Mouse (Mus musculus): Measurements from ENCODE around the gene Prodh2.
"Not testable (repeated sequence)": the region's sequence is repeated elsewhere in the genome, so short reads cannot be mapped to it uniquely, and the experiment has no call there.

The Prodh2 gene

DNA sequence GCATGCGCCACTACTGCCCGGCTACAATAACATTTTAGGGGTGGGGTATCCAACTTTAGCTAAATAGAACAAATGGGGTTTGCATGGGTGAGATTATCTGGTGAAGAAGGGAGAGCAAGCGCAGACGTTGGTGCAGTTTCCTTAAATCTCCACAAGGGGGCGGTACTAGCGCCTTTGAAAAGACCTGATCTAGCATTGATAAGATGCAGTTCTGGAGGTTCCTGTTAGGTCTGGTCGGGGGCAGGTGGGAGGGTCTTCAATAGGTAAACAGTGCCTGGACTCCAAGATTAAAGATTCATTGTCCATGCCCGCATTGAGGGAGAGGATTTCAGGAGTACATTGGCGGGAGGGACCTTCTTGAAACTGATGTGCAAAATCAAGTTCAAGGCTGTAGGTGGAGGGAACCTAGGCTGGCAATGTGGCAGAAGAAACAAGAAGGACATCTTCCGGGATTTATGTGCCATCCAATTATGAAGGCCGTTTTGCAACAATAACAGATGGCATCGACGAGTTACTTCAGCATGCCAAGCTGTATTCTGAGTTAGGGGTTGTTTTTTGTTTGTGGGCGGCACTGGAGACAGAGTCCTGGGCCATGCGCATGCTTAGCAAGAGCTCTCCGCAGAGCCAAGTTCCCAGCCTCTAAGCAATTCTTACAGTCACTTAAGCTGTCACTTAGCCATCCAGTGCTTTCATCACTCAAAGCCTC, 3.0 kb upstream of the Prodh2 start:
- DNase-seq = peak; percentile 53

DNA sequence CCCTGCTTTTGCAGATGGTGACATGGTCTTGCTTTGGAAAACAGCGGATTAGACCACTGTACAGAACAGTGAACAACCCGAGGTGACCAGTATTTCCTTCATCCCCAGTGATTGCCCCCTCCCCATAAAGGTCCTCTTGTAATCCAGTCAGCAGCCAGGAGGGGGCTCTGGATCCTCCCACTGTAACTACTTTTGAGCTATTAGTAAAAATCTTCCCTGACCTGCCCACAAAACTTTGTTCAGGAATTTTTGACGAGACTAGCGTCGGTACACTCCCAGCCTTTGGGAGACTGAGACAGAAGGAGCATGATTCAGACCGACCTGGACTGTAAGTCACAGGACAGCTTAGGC, 2.5 kb upstream of the Prodh2 start:
- no peak for DNase-seq

DNA sequence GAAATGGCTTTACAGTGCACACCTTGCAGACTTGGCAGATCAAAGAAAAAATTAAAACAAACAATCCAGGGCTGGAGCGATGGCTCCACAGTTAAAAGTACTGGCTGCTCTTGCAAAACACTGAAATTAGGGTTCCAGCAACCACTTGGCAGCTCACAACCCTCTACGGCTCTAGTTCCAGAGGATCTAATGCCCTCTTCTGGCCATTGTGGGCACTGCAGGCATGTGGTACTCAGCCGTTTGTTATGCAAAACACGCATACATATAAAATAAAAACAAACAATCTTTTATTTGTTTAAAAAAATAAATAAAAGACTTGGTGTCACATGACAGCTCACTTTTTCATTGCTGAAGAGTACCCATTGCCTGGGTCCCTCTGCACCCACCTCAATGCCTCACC, 657 bp upstream of the Prodh2 start:
- peak; percentile 81 for DNase-seq

DNA sequence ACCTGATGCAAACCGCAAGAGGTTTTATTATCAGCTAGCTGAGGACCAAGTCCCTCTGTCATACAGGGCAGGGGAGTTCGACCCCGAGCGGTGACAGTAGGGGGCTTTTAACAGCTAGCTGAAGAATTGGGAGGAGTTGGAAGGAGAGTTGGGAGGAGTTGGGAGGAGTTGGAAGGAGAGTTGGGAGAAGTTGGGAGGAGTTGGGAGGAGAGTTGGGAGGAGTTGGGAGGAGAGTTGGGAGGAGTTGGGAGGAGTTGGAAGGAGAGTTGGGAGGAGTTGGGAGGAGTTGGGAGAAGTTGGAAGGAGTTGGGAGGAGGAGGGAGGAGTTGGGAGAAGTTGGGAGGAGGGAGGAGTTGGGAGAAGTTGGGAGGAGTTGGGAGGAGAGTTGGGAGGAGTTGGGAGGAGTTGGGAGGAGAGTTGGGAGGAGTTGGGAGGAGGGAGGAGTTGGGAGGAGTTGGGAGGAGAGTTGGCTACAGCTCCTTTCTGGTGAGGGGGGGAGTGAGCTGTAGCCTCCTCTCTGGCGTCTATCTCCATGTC, 2.2 kb downstream of the Prodh2 start:
- DNase-seq = not testable (repeated sequence)

DNA sequence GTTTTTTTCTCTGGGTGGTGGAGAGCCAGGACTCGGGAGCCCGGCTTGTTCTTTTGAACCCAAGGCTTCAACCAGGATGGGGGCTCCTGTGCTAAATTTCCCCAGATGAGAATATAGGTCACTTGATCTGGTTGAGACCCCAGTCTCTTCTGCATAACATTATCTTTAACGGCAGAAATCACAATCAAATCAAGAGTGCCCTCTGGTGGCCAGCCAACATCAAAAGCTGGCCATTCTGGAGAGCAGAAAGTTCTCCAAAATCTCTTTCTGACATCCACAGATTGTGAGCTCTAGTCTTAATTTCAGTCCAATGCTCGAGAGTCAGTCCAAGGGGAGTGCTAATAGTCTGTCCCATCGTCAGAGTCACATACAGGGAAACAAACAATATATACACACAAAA, 7.7 kb downstream of the Prodh2 start:
- DNase-seq = not testable (repeated sequence)

DNA sequence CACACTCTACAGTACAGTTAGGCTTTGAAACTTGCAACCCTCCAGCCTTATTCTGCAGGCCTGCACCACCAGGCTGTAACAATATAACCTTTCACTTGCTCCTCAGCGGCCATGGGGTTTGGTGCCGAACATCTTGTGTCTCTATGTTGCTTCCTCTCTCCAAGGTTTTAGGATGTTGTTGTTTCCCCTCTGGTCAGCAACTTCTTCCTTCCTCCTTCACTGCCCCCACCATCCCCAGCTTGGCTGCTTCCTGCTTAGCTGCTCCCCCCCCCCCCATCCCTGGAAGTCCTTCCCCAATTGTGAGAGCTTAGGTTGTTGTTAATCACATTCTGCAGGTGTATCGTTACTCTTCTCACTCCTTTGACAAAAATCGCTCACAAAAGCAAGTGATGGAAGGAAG, 14.6 kb downstream of the Prodh2 start:
- no peak for DNase-seq

DNA sequence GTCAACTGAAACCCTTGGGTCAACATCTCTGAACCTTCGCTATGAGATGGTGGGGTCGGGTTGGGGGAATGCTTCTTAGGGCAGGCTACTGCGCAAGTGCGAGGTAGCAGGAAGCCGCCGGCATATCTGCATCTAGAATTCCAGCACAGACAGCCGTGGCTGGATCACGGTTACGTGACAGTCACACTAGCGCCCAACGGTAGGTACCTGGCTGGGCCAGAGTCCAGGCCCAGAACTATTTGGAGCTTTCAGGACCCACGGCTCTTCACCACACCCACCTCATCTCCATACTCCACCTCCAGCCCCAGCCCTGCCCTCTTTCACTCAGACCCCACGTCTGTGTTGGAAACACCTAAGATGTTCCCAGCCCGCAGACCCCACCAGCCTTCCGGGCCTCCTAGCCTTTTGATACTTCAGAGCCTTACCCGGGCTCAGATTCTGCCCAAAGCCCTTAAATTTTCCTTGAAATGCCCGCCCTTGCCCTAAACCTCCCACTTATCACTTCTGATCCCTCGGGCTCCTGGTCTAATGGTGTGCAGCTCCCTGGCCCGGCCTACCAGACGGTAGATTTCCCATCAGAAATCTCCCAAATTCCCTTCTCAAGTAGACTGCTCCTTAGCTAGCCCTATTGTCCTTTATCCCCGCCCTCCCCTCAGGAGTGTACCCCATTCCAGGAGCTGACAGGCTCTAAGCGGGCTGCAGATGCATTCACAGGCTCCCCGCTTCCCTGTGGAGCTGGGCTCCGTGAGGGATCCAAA, 21.8 kb downstream of the Prodh2 start:
- DNase-seq = no peak

DNA sequence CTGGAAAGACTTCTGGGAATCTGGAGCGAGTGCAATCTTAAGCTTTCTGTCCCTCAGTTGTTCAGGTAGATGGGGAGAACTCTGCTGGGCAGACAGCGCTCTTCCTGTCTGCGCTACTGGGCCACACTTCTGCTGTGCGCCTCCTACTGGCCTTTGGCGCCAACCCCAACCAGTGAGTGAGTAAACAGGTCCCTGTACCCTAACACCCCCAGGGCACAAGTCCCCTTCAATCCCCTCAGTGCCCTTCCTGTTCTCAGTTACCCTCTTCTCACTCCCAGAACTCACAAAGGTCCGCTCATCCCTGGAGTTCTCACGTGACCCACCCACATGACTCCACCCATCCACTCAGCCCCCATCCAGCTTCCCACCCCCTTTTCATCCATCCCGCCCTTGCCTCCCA, 24.9 kb downstream of the Prodh2 start:
- DNase-seq = no peak

DNA sequence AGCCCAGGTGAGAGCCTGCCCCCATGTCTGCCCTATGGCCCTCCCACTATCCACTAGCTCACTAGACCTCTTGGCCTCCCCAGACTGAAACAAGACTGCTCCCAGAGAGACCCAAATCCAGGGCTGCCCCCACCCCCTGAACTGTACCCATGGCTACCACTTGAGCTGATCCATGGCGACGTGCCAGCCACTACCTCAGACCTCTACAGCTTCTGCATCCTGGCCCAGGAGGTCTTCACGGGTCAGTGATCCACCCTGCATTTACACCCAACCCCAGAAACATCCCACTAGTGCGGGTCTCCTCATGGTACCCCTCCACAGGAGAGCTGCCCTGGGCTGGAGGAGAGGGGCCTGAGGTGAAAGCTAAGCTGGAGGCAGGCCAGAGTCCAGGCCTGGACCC, 27.0 kb downstream of the Prodh2 start:
- DNase-seq = no peak

DNA sequence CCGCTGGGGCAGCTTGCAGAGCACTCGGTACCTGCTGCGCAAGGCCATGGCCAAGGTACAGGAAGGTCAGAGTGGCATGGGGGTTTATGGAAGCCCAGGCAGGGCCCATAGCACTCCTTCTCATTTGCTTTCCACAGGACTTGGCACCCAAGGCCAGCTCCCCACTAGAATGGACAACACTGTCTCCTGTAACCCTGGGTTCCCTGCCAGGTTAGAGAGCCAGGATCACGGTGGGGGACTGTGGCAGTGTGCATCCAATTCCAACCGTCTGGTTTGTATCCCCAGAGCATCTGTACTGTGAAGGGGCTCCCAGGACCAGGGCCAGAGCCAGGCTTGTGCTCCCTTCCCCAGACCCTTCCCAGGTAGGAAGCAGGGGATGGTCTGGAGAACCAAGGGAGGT, 27.4 kb downstream of the Prodh2 start:
- no peak for DNase-seq

DNA sequence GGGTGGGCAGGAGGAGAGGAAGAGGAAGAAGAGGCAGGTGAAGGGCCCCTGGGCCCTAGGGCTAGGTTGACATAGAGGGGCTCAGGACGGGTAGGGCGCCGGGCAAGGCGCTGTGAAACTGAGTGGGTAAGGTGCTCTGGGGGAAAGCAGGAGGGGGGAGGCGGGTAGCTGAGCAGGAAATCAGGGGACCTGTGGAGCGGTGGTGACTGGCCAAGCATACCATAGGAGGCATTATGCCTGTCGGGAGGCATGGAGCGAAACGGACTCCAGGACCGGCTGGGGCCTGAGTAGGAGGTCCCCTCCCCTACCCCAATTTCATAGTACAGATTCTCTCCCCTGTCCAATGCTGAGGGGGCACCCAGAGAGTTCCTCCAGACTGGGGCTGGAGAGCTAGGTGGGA, 29.4 kb downstream of the Prodh2 start:
- no peak for DNase-seq

DNA sequence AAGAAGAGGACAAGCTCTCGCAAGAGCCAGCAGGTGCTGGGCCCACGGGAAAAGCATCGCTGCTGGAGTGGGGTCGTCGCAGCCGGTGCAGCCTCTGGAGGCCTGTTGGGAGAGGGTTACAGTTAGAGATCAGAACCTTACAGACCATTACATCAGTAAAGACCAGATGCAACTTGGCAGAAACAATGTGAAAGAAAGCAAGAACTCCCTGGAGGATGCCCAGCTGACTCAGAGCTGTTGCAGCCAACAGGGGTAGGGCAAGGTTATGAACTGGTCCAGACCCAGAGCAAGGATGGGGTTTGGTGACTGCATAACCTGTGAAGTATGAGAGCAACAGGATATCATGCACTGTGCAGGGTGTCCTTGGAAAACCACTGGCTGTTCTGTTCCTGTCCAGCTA, 31.1 kb downstream of the Prodh2 start:
- DNase-seq = no peak

DNA sequence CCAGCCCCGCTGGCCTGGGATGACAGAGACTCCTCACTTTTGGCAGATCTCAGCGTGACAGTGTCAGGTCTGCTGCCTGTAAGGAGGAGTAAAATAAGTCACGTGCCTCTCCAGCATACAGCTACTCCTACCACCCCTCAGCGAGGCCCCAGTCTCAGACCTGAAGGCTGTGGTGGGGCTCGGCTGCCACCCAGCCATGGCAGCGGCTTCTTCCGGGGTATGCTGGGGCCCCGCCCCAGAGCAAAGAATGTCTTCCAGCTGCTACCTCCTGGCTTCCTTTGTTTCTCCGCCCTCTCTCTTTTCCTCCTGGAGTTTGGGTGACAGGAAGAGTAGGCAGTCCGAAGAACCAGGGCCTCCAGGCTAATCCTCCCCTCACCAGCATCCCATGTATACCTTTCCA, 32.5 kb downstream of the Prodh2 start:
- DNase-seq = no peak

DNA sequence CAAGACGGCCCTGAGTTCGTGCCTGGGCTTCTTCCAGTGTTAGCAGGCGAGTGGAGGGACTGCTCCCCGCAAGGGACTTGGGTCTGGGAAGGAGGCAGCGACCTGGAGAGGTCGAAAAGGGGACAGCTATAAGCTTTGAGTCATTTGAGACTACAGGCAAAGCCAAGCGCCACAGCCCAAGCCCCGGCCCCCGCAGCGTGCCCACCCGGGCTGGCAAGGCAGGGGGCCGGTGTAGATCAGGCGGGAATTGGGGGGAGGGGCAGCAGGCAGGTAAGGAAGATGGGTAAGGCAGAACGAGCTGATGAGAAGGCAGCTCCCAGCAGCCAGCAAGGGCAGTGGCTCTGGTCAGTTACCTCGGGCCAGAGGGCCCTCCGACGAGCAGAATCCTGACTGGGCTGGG, 33.0 kb downstream of the Prodh2 start:
- DNase-seq = no peak

DNA sequence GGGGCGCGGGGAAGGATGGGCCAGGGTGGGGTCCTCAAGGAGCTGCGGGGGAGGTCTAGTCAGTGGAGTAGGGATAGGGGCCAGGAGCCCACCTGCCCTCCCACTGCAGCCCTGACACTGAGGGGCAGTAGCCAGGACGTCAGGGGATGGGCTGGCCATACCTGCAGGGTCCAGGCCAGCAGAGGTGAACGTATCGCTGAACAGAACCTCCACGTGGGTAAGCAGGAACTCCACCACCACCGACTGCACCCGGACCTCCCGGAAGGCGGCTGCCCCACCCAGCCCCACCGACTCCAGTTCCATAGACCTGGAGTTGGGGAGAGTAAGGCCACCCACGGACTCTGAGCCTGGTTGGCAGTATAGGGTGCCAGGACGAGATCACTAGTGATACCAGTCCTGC, 33.6 kb downstream of the Prodh2 start:
- no peak for DNase-seq

DNA sequence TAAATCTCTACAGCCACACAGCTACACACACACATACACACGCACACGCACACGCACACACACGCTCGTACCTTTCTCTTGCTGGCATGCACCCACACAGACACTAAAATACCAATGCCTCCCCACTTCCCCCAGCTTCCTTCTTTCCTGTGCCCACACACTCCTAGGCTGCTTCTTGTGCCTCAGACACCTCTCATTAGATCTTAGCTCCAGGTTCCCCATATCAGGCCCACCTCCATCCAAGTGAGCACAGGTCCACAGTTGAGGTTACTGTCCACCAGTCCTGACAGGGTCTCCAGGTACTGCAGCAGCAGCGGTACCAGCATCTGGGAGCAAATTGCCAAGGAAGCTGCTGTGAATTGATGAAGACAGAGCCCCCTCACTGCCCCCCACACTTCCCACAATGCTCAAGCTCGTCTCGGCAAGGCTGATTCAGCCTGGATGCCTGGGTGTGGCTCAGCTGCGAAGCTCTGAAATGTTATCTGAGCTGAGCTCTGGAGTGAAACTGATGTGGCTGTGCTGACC, 37.9 kb downstream of the Prodh2 start:
- no peak for DNase-seq

DNA sequence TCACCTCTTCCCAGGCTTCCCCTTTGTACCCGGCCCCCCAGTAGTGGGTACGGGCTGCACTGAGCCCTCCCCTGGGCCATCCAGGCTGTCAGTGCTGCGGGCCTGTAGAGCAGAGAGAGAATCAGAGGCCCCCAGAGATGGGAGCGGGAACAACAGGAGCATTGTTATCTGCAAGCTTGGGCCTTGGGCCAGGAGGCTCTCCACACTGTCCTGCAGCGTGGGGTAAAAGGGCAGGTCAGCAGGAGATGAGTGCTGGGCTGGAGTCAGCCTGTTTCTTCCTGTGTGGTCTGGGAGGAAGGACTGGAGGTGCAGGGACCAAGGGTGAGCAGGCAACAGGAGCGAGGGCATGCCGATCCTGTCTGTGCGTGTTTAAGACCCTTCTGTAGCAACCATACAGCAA, 39.5 kb downstream of the Prodh2 start:
- DNase-seq = no peak

DNA sequence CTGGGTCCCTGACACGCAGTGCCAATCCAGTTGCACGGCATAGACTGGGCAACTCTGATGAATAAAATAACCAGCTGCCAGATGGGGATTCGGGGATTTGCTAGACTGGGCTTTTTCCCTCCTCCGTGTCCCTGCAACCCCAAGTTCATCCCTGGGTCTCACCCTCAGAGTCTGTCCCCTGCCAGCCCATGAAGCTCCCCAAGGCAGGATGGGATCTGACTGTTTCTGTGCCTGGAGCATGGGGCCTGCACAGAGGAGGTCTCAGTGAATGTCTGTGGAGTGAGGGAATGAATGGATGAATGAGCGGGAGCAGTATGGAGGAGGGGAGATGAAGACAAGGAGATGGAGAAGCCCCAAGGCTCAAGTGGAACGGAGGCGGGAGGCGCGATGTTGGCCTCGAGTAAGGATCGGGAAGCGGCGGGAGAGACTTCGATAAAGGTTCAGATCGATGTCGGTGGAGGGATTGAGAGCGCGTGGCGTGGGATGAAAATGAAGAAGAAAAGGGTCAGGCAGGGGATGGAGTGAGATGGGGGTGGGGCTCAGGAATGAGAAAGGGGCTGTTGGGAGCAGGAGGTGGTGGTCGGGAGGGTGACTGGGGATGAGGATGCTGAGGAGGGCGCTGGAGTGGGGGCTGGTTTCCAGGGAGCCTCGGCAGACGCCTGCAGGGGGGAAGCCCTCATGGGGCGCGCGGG, 40.7 kb downstream of the Prodh2 start:
- DNase-seq = no peak

DNA sequence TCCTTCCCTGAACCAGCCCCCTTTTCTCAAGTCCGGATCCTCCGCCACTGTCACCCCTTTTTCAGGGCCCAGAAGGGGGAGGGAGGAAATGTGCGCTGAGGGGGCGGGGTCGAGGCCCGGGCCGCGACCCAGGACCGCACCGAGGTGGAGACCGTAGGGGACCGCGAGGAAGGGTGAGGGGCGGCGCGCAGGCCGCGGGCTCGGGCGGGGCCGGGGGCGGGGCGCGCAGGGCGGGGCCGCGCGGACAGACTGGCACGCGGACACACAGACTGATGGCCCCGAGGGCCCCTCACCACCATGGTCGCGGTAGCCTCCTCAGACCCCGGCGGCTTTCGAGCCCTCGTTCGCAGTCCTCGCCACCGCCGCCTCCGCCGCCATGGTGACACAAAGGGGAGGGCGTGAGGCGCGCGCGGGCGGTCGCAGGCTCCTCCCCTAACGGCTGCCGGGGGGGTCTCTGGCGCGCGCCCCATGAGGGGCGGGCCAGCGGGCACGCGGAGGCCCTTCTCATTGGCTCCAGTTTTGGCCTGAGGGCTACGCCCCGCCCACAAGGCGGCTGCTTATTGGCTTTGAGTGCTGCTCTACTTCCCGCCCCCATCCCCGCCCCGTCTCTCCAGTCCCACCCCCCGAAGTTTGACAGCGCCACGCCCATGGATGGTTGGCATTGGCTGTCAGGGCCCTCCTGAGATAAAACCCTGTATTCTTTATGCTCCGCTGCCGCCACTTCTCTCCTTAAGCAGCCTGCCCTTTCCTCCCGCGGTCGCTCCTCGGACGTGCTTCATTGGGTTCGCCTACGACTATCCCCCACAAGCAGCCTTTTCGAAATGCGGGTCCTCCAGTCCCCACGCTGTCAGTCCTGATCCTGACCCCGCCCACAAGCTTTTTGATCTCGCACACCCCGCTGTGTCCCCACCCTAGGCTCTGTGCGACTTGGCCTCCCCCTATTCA, 41.5 kb downstream of the Prodh2 start, which contains the start of gene Arhgap33:
Gene Arhgap33, minus strand, starts transcription at position 428 of the 945 bp plus-strand sequence.
- DNase-seq = peak; percentile 98

DNA sequence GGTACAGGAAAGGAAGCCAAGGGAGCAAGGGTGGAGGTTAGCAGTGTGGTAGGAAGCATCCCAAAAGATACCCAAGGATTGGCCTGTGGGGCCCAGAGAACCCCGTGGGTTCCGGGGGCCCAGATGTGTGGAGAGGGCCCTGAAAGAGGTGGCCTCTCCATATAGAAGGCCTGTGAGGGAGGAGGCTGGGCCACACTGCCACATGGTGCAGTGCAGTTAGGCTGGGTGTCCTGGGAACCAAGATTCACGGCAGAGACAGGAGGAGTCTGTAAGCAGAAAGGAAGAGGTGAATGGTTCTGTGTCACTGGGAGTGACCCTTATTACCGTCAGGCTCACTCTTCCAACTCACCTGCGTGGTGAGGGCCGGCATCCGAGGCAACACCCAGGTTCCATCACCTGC, 47.1 kb downstream of the Prodh2 start:
- no peak for DNase-seq

DNA sequence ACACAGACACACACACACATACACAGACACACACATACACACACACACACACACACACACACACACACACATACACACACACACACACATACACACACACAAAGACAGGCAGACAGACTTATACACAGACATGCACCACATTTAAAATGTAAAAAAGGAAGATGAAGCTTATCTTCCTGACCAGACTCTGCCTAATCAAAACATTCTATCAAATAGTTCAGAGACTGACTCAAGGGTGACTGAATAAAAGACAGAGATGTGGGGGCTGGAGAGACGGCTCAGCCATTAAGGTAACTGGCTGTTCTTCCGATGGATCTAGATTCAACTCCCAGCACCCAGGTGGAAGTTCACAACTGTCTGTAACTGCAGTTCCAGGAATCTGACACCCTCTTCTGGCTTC, 50.9 kb downstream of the Prodh2 start:
- DNase-seq = no peak

DNA sequence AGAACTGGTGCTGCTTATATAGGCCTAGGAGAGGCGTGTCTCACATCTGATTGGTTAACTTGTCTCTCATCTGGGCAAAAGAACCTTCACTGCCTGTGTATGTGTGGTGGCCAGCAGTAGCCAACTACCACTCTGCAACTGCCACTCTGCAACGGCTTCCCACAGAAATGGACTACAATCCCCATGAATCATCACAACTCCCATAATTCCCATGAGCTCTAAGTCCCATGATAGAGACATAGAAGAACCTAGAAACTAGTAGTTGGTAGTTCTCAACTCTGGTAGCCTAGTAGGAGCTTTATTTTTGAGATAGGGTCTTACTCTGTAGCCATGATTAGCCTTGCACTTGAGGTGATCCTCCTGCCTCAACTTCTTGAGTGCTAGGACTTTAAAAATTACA, 56.5 kb downstream of the Prodh2 start:
- no peak for DNase-seq
